Mouse (Mus musculus) kidney, adult 2 months (tissue): ENCODE data around the gene Kazn. TPM values are rescaled to one million over a fixed set of nuclear protein-coding genes. Genes with fewer than 3 reads are reported as not detected.

Experiments used
- DNase-seq: peaks from one replicate; pipeline ENCODE4 v3.0.0; 2021
- H3K27ac ChIP-seq: fragments of 200-500 bp; 2 replicates; pipeline ENCODE4 v1.5.1; 2012; ENCODE audit warnings: low read depth, low read length, control low read depth, inconsistent platforms; ENCODE audit not compliant: insufficient read depth
- H3K27me3 ChIP-seq: fragments of 200-500 bp; replicated peaks from 2 replicates; pipeline ENCODE4 v1.6.1; 2012; ENCODE audit warnings: mild to moderate bottlenecking, moderate library complexity, low read length, inconsistent platforms; ENCODE audit not compliant: control insufficient read depth, insufficient read depth
- H3K36me3 ChIP-seq: fragments of 200-500 bp; 2 replicates; pipeline ENCODE4 v1.6.1; 2012; ENCODE audit warnings: mild to moderate bottlenecking, moderate library complexity, low read length, inconsistent platforms; ENCODE audit not compliant: control insufficient read depth, insufficient read depth
- H3K4me1 ChIP-seq: fragments of 200-500 bp; 2 replicates; pipeline ENCODE4 v1.6.1; 2011; ENCODE audit warnings: low read length; ENCODE audit not compliant: control insufficient read depth, insufficient read depth
- H3K4me3 ChIP-seq: fragments of 200-500 bp; 2 replicates; pipeline ENCODE4 v1.5.1; 2011; ENCODE audit warnings: mild to moderate bottlenecking, low read depth, low read length, control low read depth; ENCODE audit not compliant: insufficient read depth
- CTCF ChIP-seq: fragments of 200-500 bp; conservative IDR thresholded peaks from 2 replicates; pipeline ENCODE4 v1.5.1; 2011; ENCODE audit warnings: low read depth, mild to moderate bottlenecking, control low read depth, low read length, moderate library complexity, mixed read lengths; ENCODE audit not compliant: insufficient read depth, insufficient read length
- POLR2A ChIP-seq: fragments of 200-500 bp; IDR thresholded peaks from one replicate; pipeline ENCODE4 v1.6.1; 2011; ENCODE audit warnings: low read depth, low read length, control low read depth
- WGBS: fragments of 180-500 bp; shearing (Covaris S2); methylation state at CpG from one replicate; pipeline ENCODE4 v1.1.7; 2018; 5-methylcytosine and 5-hydroxymethylcytosine counted together
- polyA plus RNA-seq: library from polyadenylated mRNA; depleted of rRNA; stranded (reverse); fragments of >200 nt; gene quantifications from 2 replicates; pipeline ENCODE4 v1.2.3, GENCODE M21; 2012

The Kazn gene
- polyA plus RNA-seq, 1 experiment = 76.1 TPM

GRCm38 (mm10) chr4:142172942-142173341 is 66.3 kb downstream of the Kazn start:
- Histone ChIP-seq H3K4me3 (no peak overlapping the region), H3K36me3 (no peaks in the 10 kb centered on the region), H3K27ac (no peak overlapping the region), H3K4me1 (peaks cover 12% of the 10 kb centered on the region; the same call in 1 of the 2 replicates), H3K27me3 (no peaks in the 10 kb centered on the region)
- TF ChIP-seq CTCF (no peak), POLR2A (no peak)
- no peak for DNase-seq
- 75% methylated on average over 4 of the region's 4 CpGs for WGBS

- H3K27me3 ChIP-seq = no peaks in the 10 kb centered on the region
- no peak for TF ChIP-seq POLR2A
- TF ChIP-seq CTCF = no peak
- no peak for DNase-seq
- H3K36me3 ChIP-seq = no peaks in the 10 kb centered on the region
- H3K4me1 ChIP-seq = peaks cover 12% of the 10 kb centered on the region; the same call in 1 of the 2 replicates
- H3K4me3 ChIP-seq = no peak overlapping the region
- 0 out of 2 replicates have a peak overlapping the region, but pooled peaks have one; percentile 10 for H3K27ac ChIP-seq
- 60% methylated on average over 8 of the region's 8 CpGs for WGBS
Observed at GRCm38 (mm10) chr4:142171788-142172497, 67.3 kb downstream of the Kazn start.

DNA sequence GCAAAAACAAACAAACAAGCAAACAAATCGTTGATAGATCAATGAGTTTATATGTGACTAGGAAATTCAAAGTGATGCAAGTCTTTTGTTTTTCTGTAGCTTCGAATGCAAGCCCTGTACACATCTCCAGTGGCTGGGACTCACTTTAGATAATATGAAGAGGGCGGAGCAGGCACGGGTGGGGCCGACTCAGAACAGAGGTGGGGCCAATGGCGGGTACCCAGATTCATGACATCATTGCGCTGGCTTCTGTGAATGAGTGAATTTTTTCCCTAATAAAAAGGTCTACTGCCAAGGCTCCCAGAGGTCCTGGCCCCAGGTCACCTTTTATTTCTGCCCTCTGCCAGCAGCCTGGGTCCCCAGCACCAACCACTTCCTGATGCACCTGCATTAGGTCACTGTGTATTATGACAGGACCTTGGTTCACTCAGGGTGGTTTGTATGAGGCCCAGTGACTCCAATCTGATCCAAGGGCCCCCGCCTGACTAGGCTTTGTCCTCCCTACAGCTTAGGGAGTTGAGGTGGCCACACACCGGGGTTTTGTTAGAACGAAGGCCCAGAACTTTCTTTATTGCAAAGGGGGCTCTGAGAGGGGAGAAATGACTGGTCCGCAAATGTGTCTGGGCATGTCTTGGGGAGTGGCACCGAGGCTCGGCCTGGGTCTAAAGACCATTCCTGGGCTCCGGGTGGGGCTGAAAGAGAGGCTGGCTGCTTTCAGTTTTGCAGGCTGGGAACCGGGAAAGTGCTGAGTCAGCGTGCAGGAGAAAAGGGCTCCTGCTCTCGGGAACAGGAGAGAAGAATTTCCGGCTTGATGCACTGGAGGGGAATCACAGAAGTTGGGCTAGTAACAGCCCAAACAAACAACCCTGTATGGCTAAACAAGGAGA is 68.1 kb downstream of the Kazn start:
- 0 out of 2 replicates have a peak overlapping the region, but pooled peaks have one; percentile 10 for H3K27ac ChIP-seq
- TF ChIP-seq POLR2A (no peak), CTCF (no peak)
- WGBS = 51% methylated on average over 18 of the region's 18 CpGs
- H3K4me1 ChIP-seq = peaks cover 16% of the 10 kb centered on the region
- H3K36me3 ChIP-seq = no peaks in the 10 kb centered on the region
- peak; percentile 58 for DNase-seq
- no peak overlapping the region for H3K4me3 ChIP-seq
- no peaks in the 10 kb centered on the region for H3K27me3 ChIP-seq

DNA sequence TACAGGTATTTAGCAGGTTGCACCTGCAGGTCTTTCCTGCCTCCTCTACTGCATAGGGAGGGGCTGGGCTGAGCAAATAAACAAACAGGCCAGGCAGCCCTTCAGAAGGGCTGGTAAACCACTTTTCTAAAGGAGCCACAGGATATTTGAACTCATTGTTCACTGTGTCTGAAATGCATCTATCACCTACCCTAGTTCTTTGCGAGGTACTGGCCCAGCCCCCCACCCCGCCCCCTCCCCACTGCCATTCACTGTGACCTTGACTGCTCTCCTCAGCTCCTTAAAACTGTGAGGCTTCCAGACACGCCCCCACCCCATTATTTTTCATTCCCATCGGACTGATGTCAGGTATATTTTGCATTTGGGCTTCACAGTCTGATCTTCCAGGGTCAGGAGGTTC is 69.6 kb downstream of the Kazn start:
- Histone ChIP-seq H3K4me3 (no peak overlapping the region), H3K27ac (no peak overlapping the region), H3K4me1 (peaks cover 16% of the 10 kb centered on the region), H3K27me3 (no peaks in the 10 kb centered on the region), H3K36me3 (no peaks in the 10 kb centered on the region)
- WGBS = 72% methylated on average over 4 of the region's 4 CpGs
- no peak for DNase-seq
- TF ChIP-seq POLR2A = no peak
- no peak for TF ChIP-seq CTCF

DNA sequence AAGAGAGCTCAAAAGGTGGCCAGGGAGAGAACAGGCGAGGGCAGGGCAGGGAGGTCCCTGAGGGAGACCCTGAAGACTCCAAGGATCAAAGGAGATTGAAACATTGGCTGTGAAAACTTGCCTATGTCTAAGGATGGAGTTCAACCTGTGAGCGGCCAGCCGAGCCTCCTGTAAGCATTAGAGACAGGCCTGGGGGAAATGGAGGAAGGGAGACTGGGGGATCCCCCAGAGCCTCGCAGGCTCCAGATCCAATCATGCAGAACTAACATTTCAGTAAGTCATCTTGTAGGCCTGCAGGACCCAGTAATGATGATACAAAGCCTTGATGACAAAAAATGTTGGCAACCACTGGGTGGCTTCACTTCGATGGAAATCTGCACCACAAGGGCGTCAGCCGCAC is 70.8 kb downstream of the Kazn start:
- Histone ChIP-seq H3K4me3 (no peak overlapping the region), H3K4me1 (peaks cover 16% of the 10 kb centered on the region), H3K27ac (no peak overlapping the region), H3K36me3 (no peaks in the 10 kb centered on the region), H3K27me3 (no peaks in the 10 kb centered on the region)
- no peak for DNase-seq
- WGBS = 59% methylated on average over 7 of the region's 7 CpGs
- TF ChIP-seq POLR2A = no peak
- TF ChIP-seq CTCF = no peak

- WGBS = 40% methylated on average over 18 of the region's 18 CpGs
- Histone ChIP-seq H3K27me3 (no peaks in the 10 kb centered on the region), H3K27ac (peak overlapping the region; percentile 80), H3K4me3 (no peak overlapping the region), H3K4me1 (peaks cover 13% of the 10 kb centered on the region), H3K36me3 (no peaks in the 10 kb centered on the region)
- no peak for TF ChIP-seq POLR2A
- no peak for TF ChIP-seq CTCF
- DNase-seq = peak; percentile 92
Observed at GRCm38 (mm10) chr4:142165835-142166701, 73.1 kb downstream of the Kazn start.
